Mouse (Mus musculus) mouse embryonic stem cell (cell line): Measurements from ENCODE around the gene Apoc3.

Source experiments
- in situ Hi-C, 2 experiments: fragments of 300-500 bp; cut with MboI; formaldehyde crosslinking; loops; 1 replicate in 1 of 2; 3 replicates in 1 of 2; pipeline ENCODE4 v1.14.3; 2019 to 2020; ENCODE audit warnings: low sequenced_read_pairs in 2 of 2, low pct_unique_long_range_greater_than_20kb in 1 of 2, mixed read lengths in 1 of 2; ENCODE audit not compliant: unreplicated experiment in 1 of 2

Gene Apoc3

GRCm38 (mm10) chr9:46238850-46239249 lies 3.4 kb upstream of the Apoc3 start:
- in situ Hi-C loops = loop anchor here in 1 of 2 experiments (10.0 kb wide), 1 partner anchor 234 kb away; no protein-coding TSS in a partner anchor

GRCm38 (mm10) chr9:46235649-46236048 lies 213 bp upstream of the Apoc3 start:
- in situ Hi-C loops = loop anchor here in 1 of 2 experiments (10.0 kb wide), 1 partner anchor 231 kb away; no protein-coding TSS in a partner anchor

- in situ Hi-C loops = loop anchor here in 1 of 2 experiments (10.0 kb wide), 1 partner anchor 230 kb away; no protein-coding TSS in a partner anchor
Measured at GRCm38 (mm10) chr9:46235196-46235595, 240 bp downstream of the Apoc3 start.

- in situ Hi-C loops = loop anchor here in 1 of 2 experiments (10.0 kb wide), 1 partner anchor 226 kb away; no protein-coding TSS in a partner anchor
Measured at GRCm38 (mm10) chr9:46230450-46230975, 4.9 kb downstream of the Apoc3 start.

- in situ Hi-C loops = loop anchor here in 1 of 2 experiments (10.0 kb wide), 1 partner anchor 225 kb away; no protein-coding TSS in a partner anchor
Measured at GRCm38 (mm10) chr9:46229573-46230449, 5.6 kb downstream of the Apoc3 start.

GRCm38 (mm10) chr9:46228491-46228890 lies 6.9 kb downstream of the Apoc3 start, which contains the start of gene Apoa1:
Apoa1 (plus strand) TSS chr9:46228580.
- in situ Hi-C loops = no loop called here

- in situ Hi-C loops = no loop called here
Measured at GRCm38 (mm10) chr9:46227064-46227614, 8.3 kb downstream of the Apoc3 start.

- in situ Hi-C loops = no loop called here
Measured at GRCm38 (mm10) chr9:46224945-46225660, 10.3 kb downstream of the Apoc3 start.

GRCm38 (mm10) chr9:46224101-46224500 lies 11.3 kb downstream of the Apoc3 start:
- in situ Hi-C loops = no loop called here

GRCm38 (mm10) chr9:46223090-46223489 lies 12.3 kb downstream of the Apoc3 start:
- in situ Hi-C loops = no loop called here

- in situ Hi-C loops = no loop called here
Measured at GRCm38 (mm10) chr9:46218176-46218575, 17.3 kb downstream of the Apoc3 start.

GRCm38 (mm10) chr9:46216744-46217470 lies 18.5 kb downstream of the Apoc3 start:
- in situ Hi-C loops = no loop called here

- in situ Hi-C loops = no loop called here
Measured at GRCm38 (mm10) chr9:46215338-46216322, 19.8 kb downstream of the Apoc3 start.

GRCm38 (mm10) chr9:46214946-46215337 lies 20.5 kb downstream of the Apoc3 start:
- in situ Hi-C loops = no loop called here

- in situ Hi-C loops = no loop called here
Measured at GRCm38 (mm10) chr9:46214276-46214675, 21.2 kb downstream of the Apoc3 start.

GRCm38 (mm10) chr9:46210473-46210872 lies 25.0 kb downstream of the Apoc3 start:
- in situ Hi-C loops = no loop called here

- in situ Hi-C loops = no loop called here
Measured at GRCm38 (mm10) chr9:46208401-46208974, 26.9 kb downstream of the Apoc3 start.
